Mouse (Mus musculus) hindbrain, embryonic 15.5 days (tissue): ENCODE results near the gene Trappc10. TPM values are rescaled to one million over a fixed set of nuclear protein-coding genes. Genes with fewer than 3 reads are reported as not detected.

Experiments used
- ATAC-seq: fragments of 200-750 bp; cut with Nextera tagmentation; 2 replicates; pipeline ENCODE4 v1.8.0; 2017; ENCODE audit warnings: low read depth, moderate number of reproducible peaks, moderate TSS enrichment; ENCODE audit not compliant: low FRiP score
- H3K27ac ChIP-seq: fragments of 300-500 bp; sonication (generic); replicated peaks from 2 replicates; pipeline ENCODE4 v1.5.1; 2015; ENCODE audit warnings: mild to moderate bottlenecking, inconsistent platforms
- H3K27me3 ChIP-seq: fragments of 300-500 bp; sonication (generic); 2 replicates; pipeline ENCODE4 v1.6.1; 2015; ENCODE audit warnings: control low read depth, inconsistent platforms
- H3K36me3 ChIP-seq: fragments of 300-500 bp; sonication (generic); 2 replicates; pipeline ENCODE4 v1.6.1; 2015; ENCODE audit warnings: control low read depth, inconsistent platforms
- H3K4me1 ChIP-seq: fragments of 300-500 bp; sonication (generic); replicated peaks from 2 replicates; pipeline ENCODE4 v1.6.1; 2015; ENCODE audit warnings: control low read depth, inconsistent platforms
- H3K4me2 ChIP-seq: fragments of 300-500 bp; sonication (generic); 2 replicates; pipeline ENCODE4 v1.6.1; 2015; ENCODE audit warnings: moderate library complexity, mild to moderate bottlenecking, inconsistent platforms
- H3K4me3 ChIP-seq: fragments of 300-500 bp; sonication (generic); 2 replicates; pipeline ENCODE4 v1.5.1; 2015; ENCODE audit warnings: mild to moderate bottlenecking, inconsistent platforms
- H3K9ac ChIP-seq: fragments of 300-500 bp; sonication (generic); 2 replicates; pipeline ENCODE4 v1.6.1; 2015; ENCODE audit warnings: inconsistent platforms
- H3K9me3 ChIP-seq: fragments of 300-500 bp; sonication (generic); 2 replicates; pipeline ENCODE4 v1.6.1; 2016; ENCODE audit warnings: control low read depth, inconsistent platforms
- WGBS: fragments of 180-500 bp; shearing (Covaris S2); methylation state at CpG from one replicate; pipeline ENCODE4 v1.1.7; 2015; 5-methylcytosine and 5-hydroxymethylcytosine counted together
- polyA plus RNA-seq: library from polyadenylated mRNA; unstranded; fragments of >200 nt; fragmentation: Nextera tagmentation; extraction: Ambion mirVana; gene quantifications from 2 replicates; pipeline ENCODE4 v1.2.1, GENCODE M21; 2015

Trappc10 gene
- polyA plus RNA-seq, 1 experiment from 2014 or later, result 27.5 TPM

DNA sequence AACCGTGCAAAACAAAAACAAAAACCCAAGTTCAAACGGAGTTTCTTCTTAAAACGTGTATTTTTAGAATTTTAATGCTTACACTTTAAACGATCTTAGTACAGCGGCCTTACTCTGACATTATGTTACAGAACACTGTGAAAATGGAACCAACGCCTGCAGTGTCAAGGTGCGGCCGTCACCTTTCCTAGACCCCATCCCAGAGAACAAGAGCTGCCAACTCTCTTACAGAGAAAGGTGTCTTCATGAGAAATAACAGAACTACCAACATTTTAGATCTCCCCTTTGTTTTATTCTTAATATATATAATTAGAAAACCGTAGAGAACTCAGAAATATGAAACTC is 59.1 kb downstream of the Trappc10 start:
- H3K4me1 ChIP-seq, result peaks cover 14% of the 10 kb centered on the region
- no peaks in the 10 kb centered on the region for H3K9me3 ChIP-seq
- peaks cover 52% of the 10 kb centered on the region for H3K36me3 ChIP-seq
- no peaks in the 10 kb centered on the region for H3K27me3 ChIP-seq
- ATAC-seq, result peak; percentile 51; the same call in 1 of the 2 replicates
- peak overlapping the region; percentile 91 for H3K4me2 ChIP-seq
- peak overlapping the region; percentile 78 for H3K27ac ChIP-seq
- 26% methylated on average over 9 of the region's 9 CpGs for WGBS
- peak overlapping the region; percentile 57 for H3K4me3 ChIP-seq
- peak overlapping the region; percentile 4; the same call in 1 of the 2 replicates for H3K9ac ChIP-seq

DNA sequence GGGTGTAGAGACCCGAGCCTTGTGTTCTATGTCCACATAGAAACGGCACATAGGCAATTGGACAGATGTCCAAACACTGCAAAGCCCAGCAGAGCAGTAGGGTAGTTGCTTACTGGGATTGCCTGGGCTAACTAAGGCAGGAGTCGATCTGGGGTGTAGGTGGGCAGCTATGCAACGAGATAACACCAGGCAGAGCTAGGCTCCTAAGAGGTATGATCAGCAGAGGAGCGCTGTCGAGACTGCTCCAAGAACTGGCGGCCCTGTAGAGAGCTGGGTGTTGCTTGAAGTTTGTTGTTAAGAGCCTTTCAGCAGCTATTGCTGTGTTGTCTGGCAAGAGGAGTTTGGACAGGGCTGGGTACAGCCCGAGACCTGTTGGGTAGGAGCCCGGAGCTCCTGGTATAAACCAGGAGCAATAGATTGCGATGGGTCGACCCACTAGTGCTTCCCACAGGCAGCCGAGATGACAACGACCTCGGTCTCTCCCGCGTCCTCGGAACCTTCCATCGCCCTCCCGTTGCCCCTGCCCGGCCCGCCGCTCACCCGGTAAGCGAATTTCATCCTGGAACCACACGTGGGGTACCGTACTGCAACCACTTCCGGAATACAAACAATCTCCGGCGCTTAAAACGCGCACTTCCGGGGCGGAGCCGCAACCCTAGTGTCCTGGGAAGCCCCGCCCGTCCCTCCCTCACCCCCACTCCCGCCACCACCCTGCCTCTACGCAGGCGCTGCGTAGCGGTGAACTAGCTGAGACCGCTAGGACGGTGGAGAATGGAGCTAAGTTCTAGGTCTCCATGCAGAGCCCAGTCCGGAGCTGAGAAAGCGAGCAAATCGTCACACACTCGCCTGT is 59.7 kb downstream of the Trappc10 start, which contains the start of gene Pwp2:
Gene Pwp2 (minus strand): TSS at position 619 of the 850 bp plus-strand sequence.
- no peaks in the 10 kb centered on the region for H3K27me3 ChIP-seq
- H3K4me2 ChIP-seq, result peak within 1 kb of the TSS; percentile 91
- no peaks in the 10 kb centered on the region for H3K9me3 ChIP-seq
- H3K27ac ChIP-seq, result peak within 1 kb of the TSS; percentile 78
- WGBS, result 2% methylated on average over 47 of the region's 47 CpGs
- peak within 1 kb of the TSS; percentile 57 for H3K4me3 ChIP-seq
- H3K4me1 ChIP-seq, result peaks cover 14% of the 10 kb centered on the region
- peak within 1 kb of the TSS; percentile 47 for H3K9ac ChIP-seq
- H3K36me3 ChIP-seq, result peaks cover 52% of the 10 kb centered on the region
- ATAC-seq, result peak; percentile 96

DNA sequence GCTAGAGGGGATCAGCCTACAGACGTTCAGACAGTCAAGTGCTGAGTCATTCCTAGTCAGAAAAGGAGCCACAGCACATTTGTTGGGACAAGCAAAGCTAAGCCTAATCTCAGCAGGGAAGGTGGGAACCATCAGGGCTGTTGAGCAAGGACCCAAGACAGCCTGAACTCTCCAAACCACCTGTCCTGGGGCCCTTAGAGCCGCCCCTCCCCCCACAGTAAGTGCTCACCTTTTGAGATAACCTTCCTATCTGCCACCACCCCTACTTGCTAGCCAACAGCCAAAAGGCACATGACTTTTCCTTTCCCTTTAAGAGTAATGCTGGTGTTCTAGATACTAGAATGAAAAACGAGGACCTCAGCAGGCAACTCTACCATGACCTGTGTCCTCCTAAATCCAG is 60.9 kb downstream of the Trappc10 start:
- ATAC-seq, result no peak
- H3K9ac ChIP-seq, result no peak overlapping the region
- H3K27me3 ChIP-seq, result no peaks in the 10 kb centered on the region
- peaks cover 14% of the 10 kb centered on the region for H3K4me1 ChIP-seq
- no peak overlapping the region for H3K4me3 ChIP-seq
- WGBS, result 91% methylated on average over 3 of the region's 3 CpGs
- H3K4me2 ChIP-seq, result no peak overlapping the region
- H3K27ac ChIP-seq, result no peak overlapping the region
- no peaks in the 10 kb centered on the region for H3K9me3 ChIP-seq
- peaks cover 52% of the 10 kb centered on the region for H3K36me3 ChIP-seq

DNA sequence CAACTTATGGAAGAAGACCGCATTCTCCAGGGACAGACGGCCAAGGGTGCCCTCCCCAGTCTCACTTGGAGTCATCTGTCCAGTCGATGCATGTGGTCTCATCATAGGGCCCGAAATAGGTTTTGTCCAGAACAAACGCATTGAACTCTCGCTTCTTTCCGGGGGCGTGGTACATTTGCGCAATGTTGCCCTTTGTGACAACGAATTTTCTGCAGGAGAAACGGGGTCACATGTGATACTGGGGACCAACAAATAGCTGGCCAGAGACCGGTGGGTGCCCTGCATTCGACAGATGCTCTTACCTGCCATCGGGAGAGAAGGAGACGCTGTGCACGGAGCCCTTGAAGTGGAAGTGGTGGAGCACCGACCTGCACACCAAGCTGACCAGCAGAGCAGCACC is 62.1 kb downstream of the Trappc10 start:
- Histone ChIP-seq H3K27me3 (no peaks in the 10 kb centered on the region), H3K36me3 (peaks cover 55% of the 10 kb centered on the region), H3K9me3 (no peaks in the 10 kb centered on the region), H3K4me3 (no peak overlapping the region), H3K4me1 (peaks cover 14% of the 10 kb centered on the region), H3K9ac (no peak overlapping the region), H3K27ac (no peak overlapping the region), H3K4me2 (no peak overlapping the region)
- WGBS, result 96% methylated on average over 17 of the region's 17 CpGs
- ATAC-seq, result no peak

DNA sequence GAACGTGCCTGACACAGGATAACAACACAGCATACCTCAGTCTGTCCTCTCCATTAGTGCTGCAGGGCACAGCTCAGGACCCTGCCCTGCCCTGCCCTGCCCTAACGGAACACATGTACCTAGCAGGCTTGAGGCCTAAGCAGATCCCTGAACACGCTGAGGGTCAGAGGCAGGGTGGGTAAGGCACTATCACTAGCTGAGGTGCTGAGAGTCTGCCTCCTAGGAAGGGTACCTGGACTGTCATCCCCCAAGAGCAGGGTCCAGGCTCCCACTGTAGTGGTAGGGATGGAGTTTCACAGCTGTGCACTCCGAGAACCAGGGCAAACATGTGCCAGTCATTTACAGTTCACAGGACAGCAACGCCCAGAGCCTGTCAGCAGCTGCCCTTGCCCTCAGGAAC is 70.0 kb downstream of the Trappc10 start:
- no peak for ATAC-seq
- Histone ChIP-seq H3K36me3 (peaks cover 84% of the 10 kb centered on the region), H3K9me3 (no peaks in the 10 kb centered on the region), H3K27ac (no peak overlapping the region), H3K4me2 (no peak overlapping the region), H3K4me3 (no peak overlapping the region), H3K9ac (no peak overlapping the region), H3K27me3 (no peaks in the 10 kb centered on the region), H3K4me1 (peaks cover 9% of the 10 kb centered on the region)
- WGBS, result 92% methylated on average over 5 of the region's 5 CpGs

DNA sequence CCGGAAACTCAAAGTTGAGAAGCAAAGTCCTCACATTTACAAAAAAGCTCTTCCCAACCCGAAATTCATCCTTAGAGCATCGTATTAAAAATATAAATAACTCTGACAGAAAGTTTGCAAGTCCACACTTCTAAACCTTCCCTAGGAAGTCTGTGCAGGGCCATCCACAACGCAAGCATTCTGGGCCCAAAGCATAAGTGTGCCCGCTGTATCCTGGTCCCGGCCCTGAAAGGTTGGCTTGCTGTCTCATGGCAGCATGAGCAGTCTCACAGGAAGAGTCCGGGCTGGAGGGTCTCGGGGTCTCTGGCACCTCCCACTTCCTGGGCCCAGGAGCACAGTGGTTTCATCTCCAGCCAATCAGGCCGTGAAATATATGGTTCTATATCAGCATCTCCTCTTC is 72.9 kb downstream of the Trappc10 start:
- Histone ChIP-seq H3K4me3 (no peak overlapping the region), H3K4me1 (peaks cover 28% of the 10 kb centered on the region), H3K4me2 (no peak overlapping the region), H3K9ac (no peak overlapping the region), H3K36me3 (peaks cover 62% of the 10 kb centered on the region), H3K27ac (no peak overlapping the region), H3K9me3 (no peaks in the 10 kb centered on the region), H3K27me3 (no peaks in the 10 kb centered on the region)
- 92% methylated on average over 9 of the region's 9 CpGs for WGBS
- ATAC-seq, result no peak

DNA sequence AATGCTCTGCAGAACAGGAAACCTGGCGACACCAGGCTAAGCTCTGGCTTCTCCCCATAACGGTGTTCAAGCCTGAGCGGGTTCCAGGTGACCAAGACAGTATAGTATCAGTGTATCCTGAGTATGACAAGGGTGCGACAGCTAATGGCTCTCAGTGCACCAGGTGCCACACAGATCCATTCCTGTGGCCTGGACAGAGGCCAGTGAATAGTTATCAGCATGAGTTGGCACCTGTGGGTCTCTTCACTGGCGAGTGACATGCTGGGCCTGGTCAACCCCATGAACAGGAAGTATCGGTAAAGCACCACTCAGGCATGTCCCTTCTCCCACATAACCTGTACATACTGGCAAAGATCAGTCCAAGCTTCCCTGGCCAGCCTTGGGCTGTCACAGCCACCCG is 73.4 kb downstream of the Trappc10 start:
- Histone ChIP-seq H3K27me3 (no peaks in the 10 kb centered on the region), H3K9ac (no peak overlapping the region), H3K27ac (no peak overlapping the region), H3K36me3 (peaks cover 57% of the 10 kb centered on the region), H3K9me3 (no peaks in the 10 kb centered on the region), H3K4me1 (peaks cover 28% of the 10 kb centered on the region), H3K4me2 (no peak overlapping the region), H3K4me3 (no peak overlapping the region)
- ATAC-seq, result no peak
- WGBS, result 92% methylated on average over 7 of the region's 7 CpGs

DNA sequence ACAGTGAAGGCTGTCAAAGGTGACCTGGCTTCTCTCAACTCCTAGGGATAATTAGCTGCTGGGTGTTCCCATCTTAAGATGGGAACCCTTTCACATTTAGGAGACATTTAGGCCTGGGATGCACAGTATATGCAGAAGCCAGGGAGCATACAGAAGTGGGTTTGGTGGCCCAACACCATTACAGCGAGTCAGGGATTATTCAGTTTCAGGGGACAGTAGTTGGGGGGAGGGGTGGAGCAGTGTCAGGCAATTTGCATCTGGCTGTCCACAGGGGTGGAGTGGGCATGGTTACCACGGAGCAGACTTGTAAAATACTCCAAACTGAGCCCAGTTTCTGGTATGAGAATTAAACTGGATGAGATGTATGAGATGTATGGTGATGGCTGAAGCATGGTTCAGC is 74.0 kb downstream of the Trappc10 start:
- H3K9ac ChIP-seq, result peak overlapping the region; percentile 34; the same call in 1 of the 2 replicates
- no peaks in the 10 kb centered on the region for H3K9me3 ChIP-seq
- H3K36me3 ChIP-seq, result peaks cover 51% of the 10 kb centered on the region
- no peaks in the 10 kb centered on the region for H3K27me3 ChIP-seq
- H3K4me2 ChIP-seq, result peak overlapping the region; percentile 78
- peak overlapping the region; percentile 74; the same call in 1 of the 2 replicates for H3K4me3 ChIP-seq
- H3K4me1 ChIP-seq, result peaks cover 28% of the 10 kb centered on the region
- 59% methylated on average over 2 of the region's 2 CpGs for WGBS
- no peak; the same call in 1 of the 2 replicates for ATAC-seq
- peak overlapping the region; percentile 68 for H3K27ac ChIP-seq

DNA sequence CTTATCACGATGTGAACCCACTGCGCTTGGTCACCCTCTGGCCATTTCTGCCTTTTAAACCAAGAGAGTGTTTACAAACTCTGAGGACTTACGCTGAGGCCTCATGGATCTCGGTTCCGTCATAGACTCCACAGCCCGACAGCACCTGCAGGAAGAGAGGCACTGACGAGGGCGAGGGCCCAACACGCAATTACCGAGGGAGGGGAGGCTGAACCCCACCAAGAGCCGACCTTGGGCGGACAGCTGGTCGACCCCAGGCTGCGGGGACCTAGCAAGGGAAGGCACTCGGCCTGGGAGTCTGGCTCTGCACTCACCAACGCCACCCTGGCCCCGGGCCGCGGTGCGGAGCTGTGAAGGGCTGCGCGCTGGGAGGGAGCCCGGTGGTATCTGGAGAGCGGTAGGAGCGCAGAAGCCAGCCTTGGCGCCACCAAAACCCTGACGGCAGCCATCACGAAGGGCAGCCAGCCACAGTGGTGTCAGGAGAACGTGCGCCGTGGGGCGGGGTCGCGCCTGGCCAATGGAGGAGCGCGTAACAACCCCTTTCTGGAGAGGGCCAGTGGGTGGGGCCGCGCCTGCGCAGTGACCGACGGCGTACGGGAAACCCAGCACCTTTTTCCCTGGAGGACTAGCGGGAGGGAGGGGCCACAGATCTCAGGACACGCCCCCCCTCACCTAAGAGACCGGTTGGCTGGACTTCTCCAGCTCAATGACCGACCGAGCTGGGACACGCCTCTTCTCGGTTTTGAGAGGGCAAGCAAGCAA is 75.0 kb downstream of the Trappc10 start, which contains the start of gene D10Jhu81e:
Gene D10Jhu81e (minus strand): TSS at position 502 of the 762 bp plus-strand sequence.
- WGBS, result 2% methylated on average over 49 of the region's 50 CpGs
- Histone ChIP-seq H3K4me1 (peaks cover 28% of the 10 kb centered on the region), H3K36me3 (peaks cover 42% of the 10 kb centered on the region), H3K27me3 (no peaks in the 10 kb centered on the region), H3K4me2 (peak within 1 kb of the TSS; percentile 78), H3K4me3 (peak within 1 kb of the TSS; percentile 74), H3K9ac (peak within 1 kb of the TSS; percentile 87), H3K27ac (peak within 1 kb of the TSS; percentile 82), H3K9me3 (no peaks in the 10 kb centered on the region)
- ATAC-seq, result peak; percentile 97

DNA sequence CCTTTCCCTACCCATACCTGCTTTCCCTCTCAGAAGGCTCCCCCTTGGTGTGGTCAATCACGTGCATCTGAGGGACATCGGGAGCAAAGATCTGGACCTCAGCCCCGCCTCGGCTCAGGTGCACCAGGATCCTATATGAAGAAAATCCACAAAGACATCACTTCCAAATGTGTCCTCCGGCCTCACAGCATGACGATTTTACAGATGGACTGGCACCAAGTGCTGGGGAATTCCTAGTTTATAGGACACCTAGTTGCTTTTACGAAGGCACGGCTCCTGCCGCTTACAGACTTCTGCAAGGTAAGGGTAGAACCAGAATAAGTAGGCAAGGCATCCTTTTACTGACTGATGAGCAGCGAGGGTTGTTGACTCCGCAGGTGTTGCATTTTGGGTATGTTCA is 75.6 kb downstream of the Trappc10 start:
- H3K27ac ChIP-seq, result no peak overlapping the region

DNA sequence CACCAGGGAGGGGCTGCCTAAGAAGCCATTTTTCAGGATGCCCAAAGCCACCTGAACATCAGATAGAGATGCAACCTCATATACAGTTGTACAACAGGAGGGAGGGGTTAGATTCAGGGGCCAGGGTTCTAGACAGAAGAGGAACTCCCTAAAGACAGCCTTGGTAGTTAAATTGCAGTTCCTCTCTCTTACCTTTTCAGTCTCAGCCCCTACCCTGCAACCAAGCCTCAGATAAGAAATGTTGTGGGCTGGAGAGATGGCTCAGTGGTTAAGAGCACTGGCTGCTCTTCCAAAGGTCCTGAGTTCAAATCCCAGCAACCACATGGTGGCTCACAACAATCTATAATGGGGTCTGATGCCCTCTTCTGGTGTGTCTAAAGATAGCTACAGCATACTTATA is 76.7 kb downstream of the Trappc10 start:
- no peak overlapping the region for H3K4me2 ChIP-seq
- H3K4me1 ChIP-seq, result peaks cover 28% of the 10 kb centered on the region
- H3K27ac ChIP-seq, result no peak overlapping the region
- ATAC-seq, result no peak
- no peak overlapping the region for H3K4me3 ChIP-seq
- H3K27me3 ChIP-seq, result no peaks in the 10 kb centered on the region
- no peak overlapping the region for H3K9ac ChIP-seq
- H3K36me3 ChIP-seq, result peaks cover 27% of the 10 kb centered on the region
- H3K9me3 ChIP-seq, result no peaks in the 10 kb centered on the region

More for the DNA sequence above, 75.6 kb downstream of the Trappc10 start:
- 87% methylated on average over 11 of the region's 11 CpGs for WGBS
- Histone ChIP-seq H3K4me2 (peak overlapping the region; percentile 78), H3K4me3 (peak overlapping the region; percentile 74), H3K27me3 (no peaks in the 10 kb centered on the region), H3K36me3 (peaks cover 37% of the 10 kb centered on the region), H3K9me3 (no peaks in the 10 kb centered on the region), H3K4me1 (peaks cover 28% of the 10 kb centered on the region), H3K9ac (peak overlapping the region; percentile 87)
- ATAC-seq, result no peak

DNA sequence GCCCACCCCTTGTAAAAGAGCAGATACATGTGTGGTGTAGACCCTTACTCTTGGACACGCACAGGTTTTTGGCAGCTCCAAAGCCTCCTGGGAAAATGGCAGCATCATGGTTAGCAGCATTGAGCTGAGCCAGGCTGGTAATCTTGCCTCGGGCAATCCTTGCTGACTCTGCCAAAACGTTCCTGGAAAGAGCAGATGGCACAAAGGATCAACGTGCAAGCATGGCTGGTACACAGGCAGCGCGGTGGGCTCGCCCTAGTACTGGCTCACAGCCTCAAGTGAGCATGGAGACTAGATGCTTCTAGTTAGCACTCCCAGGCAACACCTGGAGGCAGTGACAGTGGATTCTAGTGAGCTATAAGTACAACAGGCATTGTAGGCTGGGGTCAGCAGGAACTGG is 77.1 kb downstream of the Trappc10 start:
- Histone ChIP-seq H3K4me1 (peaks cover 28% of the 10 kb centered on the region), H3K4me3 (no peak overlapping the region), H3K27ac (no peak overlapping the region), H3K9ac (no peak overlapping the region), H3K27me3 (no peaks in the 10 kb centered on the region), H3K9me3 (no peaks in the 10 kb centered on the region), H3K4me2 (no peak overlapping the region), H3K36me3 (peaks cover 26% of the 10 kb centered on the region)
- WGBS, result 69% methylated on average over 7 of the region's 7 CpGs
- no peak for ATAC-seq
